Mouse (Mus musculus): ENCODE data around the gene Vmn1r22. TPM values are rescaled to one million over a fixed set of nuclear protein-coding genes. Genes with fewer than 3 reads are reported as not detected.
"Not testable (repeated sequence)": the region's sequence is repeated elsewhere in the genome, so short reads cannot be mapped to it uniquely, and the experiment has no call there.

Vmn1r22 gene
- not detected in 2 replicates for polyA plus RNA-seq (2012; rRNA removed)

DNA sequence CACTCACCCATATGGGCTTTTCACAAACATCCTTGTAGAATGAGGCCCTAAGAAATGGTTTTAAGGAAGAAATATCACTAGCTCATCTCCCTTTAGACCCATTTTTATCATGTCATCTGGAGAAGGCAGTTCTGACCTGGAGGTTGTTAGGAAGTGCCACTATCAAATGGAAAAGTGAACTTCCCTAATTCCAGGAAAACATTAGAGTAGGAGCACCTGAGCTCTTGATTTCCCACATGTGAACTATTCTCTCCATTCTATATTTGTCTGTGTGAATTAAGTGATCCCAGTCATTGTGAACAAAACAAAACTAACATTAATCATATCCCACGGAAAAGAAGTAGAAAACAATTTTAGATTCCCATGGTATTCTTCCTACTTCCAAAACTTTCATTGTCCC lies at the start of gene Vmn1r22:
Vmn1r22 (minus strand) TSS at position 101 of the 400 bp plus-strand sequence.
- no peak for DNase-seq
- 76% methylated on average over 1 of the region's 1 CpGs for WGBS

DNA sequence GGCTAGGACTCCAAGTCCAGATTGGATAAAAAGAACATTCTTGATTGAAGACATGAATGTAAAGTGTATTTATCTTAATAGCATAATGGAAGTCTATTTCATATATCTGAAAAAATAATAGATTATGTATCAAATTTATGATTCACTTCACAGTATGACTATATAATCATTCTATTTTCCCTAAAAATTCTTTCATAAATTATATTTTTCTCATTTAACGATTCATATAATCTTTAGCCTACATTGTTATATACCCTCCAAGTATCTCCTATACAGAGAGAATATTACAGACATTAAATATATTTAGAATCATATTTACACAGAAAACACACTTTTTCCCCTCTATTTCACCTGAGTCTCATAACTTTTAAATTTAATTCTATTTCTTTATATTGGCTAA lies 18.9 kb upstream of the Vmn1r22 start, which contains the start of gene Vmn1r23:
Vmn1r23 (minus strand) TSS at position 101 of the 400 bp plus-strand sequence.
- no peak for DNase-seq
- Histone ChIP-seq H3K4me3 (ENCODE audit: insufficient read depth, low read depth, low read length) (no peak within 1 kb of the TSS), H3K27me3 (replicated peaks; ENCODE audit: control insufficient read depth, insufficient read depth, low read length) (no peaks in the 10 kb centered on the region), H3K4me1 (ENCODE audit: control insufficient read depth, insufficient read depth, low read length) (no peaks in the 10 kb centered on the region), H3K27ac (ENCODE audit: insufficient read depth, low read depth, low read length) (no peak within 1 kb of the TSS), H3K36me3 (ENCODE audit: control insufficient read depth, insufficient read depth, low read length) (no peaks in the 10 kb centered on the region)
- TF ChIP-seq CTCF (conservative IDR thresholded peaks at IDR 0.05; ENCODE audit: insufficient read depth, insufficient read length, low read depth, low read length) (no peak), POLR2A (IDR thresholded peaks at IDR 0.05; ENCODE audit: low read depth, low read length) (no peak)
- 87% methylated on average over 1 of the region's 1 CpGs for WGBS

More for the DNA sequence above, at the start of gene Vmn1r22:
- no peak within 1 kb of the TSS for H3K27ac ChIP-seq (ENCODE audit: insufficient read depth, low read depth, low read length)
- no peaks in the 10 kb centered on the region for H3K4me1 ChIP-seq (ENCODE audit: control insufficient read depth, insufficient read depth, low read length)
- H3K36me3 ChIP-seq (ENCODE audit: control insufficient read depth, insufficient read depth, low read length) = no peaks in the 10 kb centered on the region
- H3K4me3 ChIP-seq (ENCODE audit: insufficient read depth, low read depth, low read length) = no peak within 1 kb of the TSS
- no peaks in the 10 kb centered on the region for H3K27me3 ChIP-seq (replicated peaks; ENCODE audit: control insufficient read depth, insufficient read depth, low read length)
- TF ChIP-seq POLR2A (IDR thresholded peaks at IDR 0.05; ENCODE audit: low read depth, low read length) = no peak
- no peak for TF ChIP-seq CTCF (conservative IDR thresholded peaks at IDR 0.05; ENCODE audit: insufficient read depth, insufficient read length, low read depth, low read length)

DNA sequence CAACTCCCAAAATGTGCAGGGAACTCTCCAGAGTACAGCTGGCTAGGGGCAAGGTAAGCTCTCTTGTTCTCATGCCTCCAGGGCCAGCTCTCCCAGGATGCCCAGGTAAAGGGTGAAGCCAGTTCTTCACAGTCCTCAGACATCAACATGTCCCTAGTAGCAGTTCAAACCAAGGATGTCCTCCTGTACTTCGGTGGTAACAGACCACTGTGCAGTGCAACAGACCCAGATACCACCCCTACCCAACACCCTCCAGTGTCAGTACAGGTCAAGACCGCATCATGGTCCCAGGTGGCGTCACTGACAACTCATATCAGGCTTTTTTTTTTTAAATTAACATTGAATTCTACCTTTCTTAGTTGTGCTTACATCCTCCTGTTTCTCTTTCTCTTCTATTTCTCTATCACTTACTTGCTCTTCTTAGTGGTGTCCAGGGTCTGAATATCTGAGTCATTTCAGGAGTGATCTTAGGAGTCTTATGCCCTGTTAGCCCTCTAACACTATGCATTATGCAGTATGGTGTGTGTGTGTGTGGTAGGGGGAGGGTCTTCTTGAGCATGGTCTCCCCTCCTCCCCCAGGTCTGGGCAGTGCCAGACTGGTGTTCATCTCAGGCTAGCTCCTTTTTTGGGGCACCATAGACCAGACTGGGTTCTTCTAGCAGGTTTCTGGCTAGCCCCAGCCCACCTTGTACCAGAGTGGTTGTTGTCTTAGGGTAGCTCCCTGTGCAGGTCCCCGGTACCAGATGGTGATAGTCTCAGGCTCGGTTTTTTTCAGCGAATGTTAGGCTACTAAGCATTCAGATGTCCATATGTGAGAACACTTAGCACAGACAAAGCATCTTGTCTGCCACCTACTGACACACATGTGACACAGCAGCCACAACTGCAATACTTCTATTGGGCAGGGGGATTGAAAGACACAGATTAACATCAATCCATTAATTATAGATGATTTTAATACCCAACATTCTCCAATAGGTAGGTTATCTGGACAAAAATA lies 48.5 kb downstream of the Vmn1r22 start:
- Histone ChIP-seq H3K36me3 (ENCODE audit: control insufficient read depth, insufficient read depth, low read length) (no peaks in the 10 kb centered on the region), H3K4me1 (ENCODE audit: control insufficient read depth, insufficient read depth, low read length) (no peaks in the 10 kb centered on the region), H3K27me3 (replicated peaks; ENCODE audit: control insufficient read depth, insufficient read depth, low read length) (no peaks in the 10 kb centered on the region), H3K4me3 (ENCODE audit: insufficient read depth, low read depth, low read length) (no peak overlapping the region), H3K27ac (ENCODE audit: insufficient read depth, low read depth, low read length) (no peak overlapping the region)
- WGBS = 49% methylated on average over 6 of the region's 6 CpGs
- DNase-seq = peak; percentile 32
- TF ChIP-seq CTCF (conservative IDR thresholded peaks at IDR 0.05; ENCODE audit: insufficient read depth, insufficient read length, low read depth, low read length) (peak; percentile 55), POLR2A (IDR thresholded peaks at IDR 0.05; ENCODE audit: low read depth, low read length) (no peak)

DNA sequence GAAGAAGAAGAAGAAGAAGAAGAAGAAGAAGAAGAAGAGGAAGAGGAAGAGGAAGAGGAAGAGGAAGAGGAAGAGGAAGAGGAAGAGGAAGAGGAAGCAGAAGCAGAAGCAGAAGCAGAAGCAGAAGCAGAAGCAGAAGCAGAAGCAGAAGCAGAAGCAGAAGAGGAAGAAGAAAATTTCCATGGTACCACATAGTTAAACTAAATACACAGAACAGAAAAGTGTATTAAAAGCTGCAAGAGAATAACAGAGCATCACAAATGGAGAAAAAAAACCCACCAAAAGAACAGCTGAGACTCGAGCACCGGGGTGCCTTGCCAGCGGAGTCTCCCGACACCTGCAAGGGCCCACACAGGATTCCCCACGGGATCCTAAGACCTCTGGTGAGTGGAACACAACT lies 56.7 kb downstream of the Vmn1r22 start:
- not testable (repeated sequence) for DNase-seq; H3K36me3 ChIP-seq (ENCODE audit: control insufficient read depth, insufficient read depth, low read length)
- 90% methylated on average over 5 of the region's 5 CpGs for WGBS

DNA sequence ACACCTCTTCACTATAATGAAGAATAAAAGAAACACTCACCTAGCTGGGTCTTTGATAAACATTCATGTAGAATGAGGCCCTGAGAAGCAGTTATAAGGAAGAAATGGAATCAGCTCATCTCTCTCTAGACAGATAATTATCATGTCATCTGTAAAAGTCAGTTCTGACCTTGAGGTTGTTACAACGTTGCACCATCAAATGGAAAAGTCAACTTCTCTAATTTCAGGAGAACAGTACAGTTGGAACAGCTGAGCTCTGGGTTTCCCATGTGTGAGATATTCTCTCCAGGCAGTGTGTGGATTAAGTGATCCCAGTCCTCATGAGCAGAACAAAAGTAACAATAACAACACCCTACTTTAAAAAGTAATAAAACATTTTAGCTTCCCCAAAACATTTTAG lies 57.5 kb downstream of the Vmn1r22 start, which contains the start of gene Vmn1r21:
Vmn1r21 (minus strand) TSS at position 58 of the 400 bp plus-strand sequence.
- WGBS = 35% methylated on average over 1 of the region's 1 CpGs
- no peak for TF ChIP-seq POLR2A (IDR thresholded peaks at IDR 0.05; ENCODE audit: low read depth, low read length)
- H3K4me1 ChIP-seq (ENCODE audit: control insufficient read depth, insufficient read depth, low read length) = no peaks in the 10 kb centered on the region
- no peak for DNase-seq
- H3K4me3 ChIP-seq (ENCODE audit: insufficient read depth, low read depth, low read length) = no peak within 1 kb of the TSS
- H3K27me3 ChIP-seq (replicated peaks; ENCODE audit: control insufficient read depth, insufficient read depth, low read length) = no peaks in the 10 kb centered on the region
- no peak within 1 kb of the TSS for H3K27ac ChIP-seq (ENCODE audit: insufficient read depth, low read depth, low read length)
- no peaks in the 10 kb centered on the region for H3K36me3 ChIP-seq (ENCODE audit: control insufficient read depth, insufficient read depth, low read length)

More for the DNA sequence above, 56.7 kb downstream of the Vmn1r22 start:
- not testable (repeated sequence) for H3K4me3 ChIP-seq (ENCODE audit: insufficient read depth, low read depth, low read length); H3K4me1 ChIP-seq (ENCODE audit: control insufficient read depth, insufficient read depth, low read length); H3K27me3 ChIP-seq (replicated peaks; ENCODE audit: control insufficient read depth, insufficient read depth, low read length); H3K27ac ChIP-seq (ENCODE audit: insufficient read depth, low read depth, low read length)

Other genes starting within 250 kb of the Vmn1r22 start
- 19.2 and 19.5 TPM in 2 replicates for gene Pyurf, start 215.9 kb downstream of the Vmn1r22 start, polyA plus RNA-seq (2012; rRNA removed)
- gene Lancl2, start 205.5 kb downstream of the Vmn1r22 start, polyA plus RNA-seq (2012; rRNA removed) = 4.1 and 5.0 TPM in 2 replicates
- 6.6 and 9.1 TPM in 2 replicates for gene Vopp1, start 82.9 kb downstream of the Vmn1r22 start, polyA plus RNA-seq (2012; rRNA removed)
- gene Vmn1r21, start 57.7 kb downstream of the Vmn1r22 start, polyA plus RNA-seq (2012; rRNA removed) = not detected in 2 replicates
- not detected in 2 replicates for gene Vmn1r23, start 18.8 kb upstream of the Vmn1r22 start, polyA plus RNA-seq (2012; rRNA removed)
- not detected in 2 replicates for gene Vmn1r24, start 53.5 kb upstream of the Vmn1r22 start, polyA plus RNA-seq (2012; rRNA removed)
- not detected in 2 replicates for gene Vmn1r25, start 72.8 kb upstream of the Vmn1r22 start, polyA plus RNA-seq (2012; rRNA removed)
- gene Vmn1r26, start 107.1 kb upstream of the Vmn1r22 start, polyA plus RNA-seq (2012; rRNA removed) = not detected in 2 replicates